Mouse (Mus musculus): ENCODE results near the gene Bpgm. TPM values are rescaled to one million over a fixed set of nuclear protein-coding genes. Genes with fewer than 3 reads are reported as not detected.
A peak's percentile ranks its signal among the peaks of the same experiment; 100 is the strongest.

Gene Bpgm
- polyA plus RNA-seq, 1 experiment from 2014 or later: 68.6 TPM

DNA sequence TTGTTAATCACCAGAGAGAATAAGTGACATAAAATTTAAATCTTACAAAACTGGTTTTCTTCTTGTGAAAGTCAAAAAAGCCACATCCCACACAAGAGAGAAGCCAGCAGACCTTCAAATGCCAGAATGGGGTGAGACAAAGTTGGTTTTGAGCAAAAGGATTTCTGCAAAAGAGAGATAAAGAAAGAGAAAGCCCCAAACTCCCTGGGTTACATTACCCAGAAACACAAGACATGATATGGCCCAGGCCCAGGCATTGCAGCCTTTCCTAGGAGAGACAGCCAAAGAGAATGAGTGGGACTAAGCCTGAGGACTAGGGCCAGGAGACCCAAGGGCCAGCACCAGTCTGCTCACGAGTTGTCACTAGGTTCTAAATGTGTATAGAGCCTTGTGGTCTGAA, 43.1 kb downstream of the Bpgm start:
- H3K4me1 ChIP-seq: no peaks in the 10 kb centered on the region
- no peak overlapping the region for H3K4me3 ChIP-seq (replicated peaks)
- H3K27me3 ChIP-seq: no peaks in the 10 kb centered on the region
- no peak for ATAC-seq (ENCODE audit: low FRiP score)
- H3K9me3 ChIP-seq: no peaks in the 10 kb centered on the region
- no peak overlapping the region for H3K4me2 ChIP-seq
- H3K27ac ChIP-seq: no peak overlapping the region
- 69% methylated on average over 1 of the region's 1 CpGs for WGBS
- no peak overlapping the region for H3K9ac ChIP-seq
- H3K36me3 ChIP-seq (replicated peaks): no peaks in the 10 kb centered on the region

DNA sequence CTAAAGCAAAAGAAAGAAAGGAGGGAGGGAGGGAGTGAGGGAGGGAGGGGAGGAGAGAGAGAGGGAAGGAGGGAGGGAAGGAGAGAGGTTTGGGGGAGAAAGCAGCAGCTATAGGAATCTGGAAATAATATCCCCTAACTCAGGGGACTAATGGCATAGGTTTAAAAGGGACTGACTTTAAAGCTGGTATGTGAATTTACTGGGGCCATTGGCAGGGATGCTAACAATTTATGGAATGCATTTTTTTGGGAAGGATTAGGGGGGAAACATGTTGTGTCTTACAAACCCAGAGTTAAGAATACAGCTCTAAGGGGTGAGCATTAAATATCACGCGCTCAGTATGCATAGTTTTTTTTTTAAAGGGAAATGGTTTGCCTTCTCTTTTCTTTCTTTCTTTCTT, 44.5 kb downstream of the Bpgm start:
- no peaks in the 10 kb centered on the region for H3K9me3 ChIP-seq
- no peaks in the 10 kb centered on the region for H3K4me1 ChIP-seq
- 68% methylated on average over 2 of the region's 2 CpGs for WGBS
- H3K4me3 ChIP-seq (replicated peaks): no peak overlapping the region
- H3K9ac ChIP-seq: no peak overlapping the region
- no peaks in the 10 kb centered on the region for H3K27me3 ChIP-seq
- no peak for ATAC-seq (ENCODE audit: low FRiP score)
- no peak overlapping the region for H3K27ac ChIP-seq
- H3K36me3 ChIP-seq (replicated peaks): no peaks in the 10 kb centered on the region
- H3K4me2 ChIP-seq: no peak overlapping the region

DNA sequence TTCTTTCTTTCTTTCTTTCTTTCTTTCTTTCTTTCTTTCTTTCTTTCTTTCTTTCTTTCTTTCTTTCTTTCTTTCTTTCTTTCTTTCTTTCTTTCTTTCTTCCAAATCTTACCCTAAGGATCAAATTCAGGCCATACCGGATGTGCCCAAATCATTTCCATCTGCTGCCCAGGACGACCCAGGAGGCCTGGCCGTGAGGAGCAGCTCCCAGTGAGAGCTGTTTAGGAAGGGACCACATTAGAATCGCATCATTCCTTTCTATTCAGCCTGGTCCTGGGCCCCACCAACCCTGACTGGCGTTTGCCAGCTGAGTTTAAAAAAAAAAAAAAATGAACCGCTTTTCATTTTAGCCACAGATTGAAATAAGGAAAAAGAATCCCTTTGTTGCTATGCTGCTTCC, 44.9 kb downstream of the Bpgm start:
- no peak for ATAC-seq (ENCODE audit: low FRiP score)
- Histone ChIP-seq H3K9me3 (no peaks in the 10 kb centered on the region), H3K9ac (no peak overlapping the region), H3K27ac (no peak overlapping the region), H3K4me2 (no peak overlapping the region), H3K4me3 (replicated peaks) (no peak overlapping the region), H3K4me1 (no peaks in the 10 kb centered on the region), H3K36me3 (replicated peaks) (no peaks in the 10 kb centered on the region), H3K27me3 (no peaks in the 10 kb centered on the region)
- WGBS: 33% methylated on average over 6 of the region's 6 CpGs

DNA sequence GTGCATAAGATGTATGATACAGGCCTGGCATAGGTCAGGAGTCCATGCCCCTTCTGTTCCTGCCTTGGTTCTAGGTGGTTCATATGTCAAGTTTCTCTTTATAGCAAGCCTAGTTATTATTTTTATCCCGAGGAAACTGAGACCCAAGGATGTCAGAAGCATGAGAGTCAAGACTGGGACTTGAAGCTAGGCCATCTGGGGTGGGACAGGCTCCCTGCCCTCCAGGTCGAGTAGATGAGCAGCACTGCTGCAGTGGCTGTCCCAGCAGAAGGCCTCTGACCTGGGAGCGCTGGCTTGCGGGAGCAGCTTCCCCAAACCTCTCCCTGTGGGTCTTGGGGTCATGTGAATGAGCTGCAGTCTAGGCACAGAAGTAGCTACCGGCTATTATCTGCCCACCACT, 47.5 kb downstream of the Bpgm start:
- H3K36me3 ChIP-seq (replicated peaks): no peaks in the 10 kb centered on the region
- 83% methylated on average over 5 of the region's 5 CpGs for WGBS
- no peaks in the 10 kb centered on the region for H3K4me1 ChIP-seq
- no peak overlapping the region for H3K4me3 ChIP-seq (replicated peaks)
- no peak for ATAC-seq (ENCODE audit: low FRiP score)
- no peaks in the 10 kb centered on the region for H3K9me3 ChIP-seq
- H3K4me2 ChIP-seq: no peak overlapping the region
- H3K9ac ChIP-seq: no peak overlapping the region
- no peaks in the 10 kb centered on the region for H3K27me3 ChIP-seq
- H3K27ac ChIP-seq: no peak overlapping the region

DNA sequence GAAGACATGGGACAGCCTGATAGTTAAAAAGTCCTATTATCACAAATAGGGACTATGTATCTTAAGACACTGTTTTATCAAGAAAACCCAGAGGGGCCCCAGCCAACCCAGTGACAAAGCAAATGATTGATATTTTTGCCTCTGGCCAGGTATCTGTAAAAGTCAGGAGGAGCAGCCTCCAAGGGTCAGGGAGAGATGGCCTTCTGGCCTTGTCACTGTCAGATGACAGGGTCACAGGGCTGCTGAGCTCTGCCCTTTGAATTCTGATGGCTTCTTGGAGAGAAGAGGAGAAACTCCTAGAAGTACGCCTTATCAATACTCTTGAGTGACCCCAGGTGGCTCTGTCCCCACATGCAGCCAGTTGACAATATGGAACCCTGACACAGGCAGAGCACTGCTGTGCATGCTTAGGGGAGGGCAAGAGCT, 49.5 kb downstream of the Bpgm start:
- Histone ChIP-seq H3K4me3 (replicated peaks) (no peak overlapping the region), H3K4me2 (no peak overlapping the region), H3K4me1 (no peaks in the 10 kb centered on the region), H3K9ac (no peak overlapping the region), H3K36me3 (replicated peaks) (no peaks in the 10 kb centered on the region), H3K27me3 (no peaks in the 10 kb centered on the region), H3K27ac (no peak overlapping the region), H3K9me3 (no peaks in the 10 kb centered on the region)
- ATAC-seq (ENCODE audit: low FRiP score): no peak
- WGBS: 84% methylated on average over 1 of the region's 1 CpGs

DNA sequence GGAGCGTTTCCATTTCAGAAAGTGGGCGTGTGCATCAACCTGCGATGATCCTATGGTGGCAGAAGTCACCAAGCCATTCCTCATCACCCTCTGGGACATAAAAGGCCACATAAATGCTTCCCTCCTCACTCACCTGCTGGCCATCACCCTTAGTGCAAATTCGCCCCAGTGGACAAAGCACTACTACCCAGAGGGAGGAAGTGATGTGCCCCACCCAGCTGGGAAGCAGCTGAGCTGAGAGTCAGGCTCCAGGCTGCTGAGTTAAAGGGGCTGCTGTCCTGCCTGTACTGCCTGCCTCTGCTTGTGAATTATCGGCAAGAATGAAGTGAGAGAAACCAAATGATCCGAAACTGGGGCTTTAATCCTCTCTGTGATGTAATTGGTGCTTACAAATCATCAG, 49.9 kb downstream of the Bpgm start:
- Histone ChIP-seq H3K4me2 (no peak overlapping the region), H3K9me3 (no peaks in the 10 kb centered on the region), H3K27me3 (no peaks in the 10 kb centered on the region), H3K4me3 (replicated peaks) (no peak overlapping the region), H3K4me1 (no peaks in the 10 kb centered on the region), H3K9ac (no peak overlapping the region), H3K27ac (no peak overlapping the region), H3K36me3 (replicated peaks) (no peaks in the 10 kb centered on the region)
- WGBS: 76% methylated on average over 6 of the region's 6 CpGs
- ATAC-seq (ENCODE audit: low FRiP score): no peak

DNA sequence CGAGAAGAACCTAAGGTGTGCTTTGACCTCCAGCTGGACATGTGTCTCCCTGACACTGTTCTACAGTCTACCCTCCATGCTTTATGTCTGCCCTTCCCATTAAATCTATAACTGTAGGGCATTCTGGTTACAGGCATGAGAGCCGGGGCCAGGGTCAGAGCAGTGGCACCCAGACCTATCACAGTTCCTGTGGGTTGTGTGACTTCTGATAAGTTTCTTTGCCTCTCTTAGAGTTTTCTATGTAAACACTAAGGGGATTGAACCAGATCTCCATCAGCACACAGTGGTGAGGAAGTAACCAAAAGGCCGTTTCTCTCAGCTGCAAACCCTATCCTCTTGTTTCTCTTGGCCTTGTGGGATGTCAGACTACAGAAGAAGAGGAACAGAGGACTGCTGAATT, 50.4 kb downstream of the Bpgm start:
- Histone ChIP-seq H3K4me1 (no peaks in the 10 kb centered on the region), H3K4me3 (replicated peaks) (no peak overlapping the region), H3K27ac (0 out of 2 replicates have a peak overlapping the region, but pooled peaks have one; percentile 1), H3K4me2 (no peak overlapping the region), H3K9me3 (no peaks in the 10 kb centered on the region), H3K9ac (no peak overlapping the region), H3K36me3 (replicated peaks) (no peaks in the 10 kb centered on the region), H3K27me3 (no peaks in the 10 kb centered on the region)
- ATAC-seq (ENCODE audit: low FRiP score): no peak
- 78% methylated on average over 3 of the region's 3 CpGs for WGBS

DNA sequence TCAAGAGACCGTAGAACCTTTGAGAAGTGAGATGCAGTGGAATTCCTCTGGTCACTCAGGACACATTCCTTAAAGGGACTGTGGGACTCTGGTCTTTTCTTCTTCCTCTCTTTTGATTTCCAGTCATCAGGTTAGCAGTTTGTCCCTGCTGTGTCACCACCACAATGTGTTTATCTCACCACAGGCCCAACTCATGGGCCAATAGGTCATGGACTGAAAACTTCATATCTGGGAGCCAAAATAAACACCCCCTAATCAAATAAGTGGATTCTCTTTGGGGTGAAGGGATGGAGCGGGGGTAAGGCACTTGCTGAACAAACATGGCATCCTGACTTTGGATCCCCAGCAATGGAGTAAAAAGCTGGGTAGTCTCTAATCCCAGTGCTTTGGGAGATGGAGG, 52.1 kb downstream of the Bpgm start:
- WGBS: 88% methylated on average over 2 of the region's 2 CpGs
- Histone ChIP-seq H3K4me2 (no peak overlapping the region), H3K27ac (no peak overlapping the region), H3K27me3 (no peaks in the 10 kb centered on the region), H3K4me3 (replicated peaks) (no peak overlapping the region), H3K9me3 (no peaks in the 10 kb centered on the region), H3K36me3 (replicated peaks) (no peaks in the 10 kb centered on the region), H3K9ac (no peak overlapping the region), H3K4me1 (no peaks in the 10 kb centered on the region)
- no peak for ATAC-seq (ENCODE audit: low FRiP score)

DNA sequence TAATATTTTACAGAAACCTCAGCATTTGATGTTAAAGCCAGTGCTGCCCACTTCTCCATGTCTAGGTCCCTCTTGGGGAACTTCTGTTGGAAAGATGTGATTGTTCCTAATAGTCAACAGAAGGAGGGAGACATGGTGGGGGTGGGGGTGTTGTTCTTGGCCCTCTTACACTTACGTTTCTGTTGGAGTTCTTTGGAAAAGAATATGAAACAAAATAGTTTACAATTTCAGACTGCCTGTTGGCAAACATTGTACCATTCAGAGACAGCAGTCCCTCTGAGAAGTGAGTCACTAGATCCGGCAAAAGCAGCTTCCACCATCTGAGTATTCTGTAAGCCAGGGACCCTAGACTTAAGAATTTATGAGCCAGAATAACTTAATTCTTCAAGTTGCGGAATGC, 54.0 kb downstream of the Bpgm start:
- Histone ChIP-seq H3K27me3 (no peaks in the 10 kb centered on the region), H3K4me3 (replicated peaks) (no peak overlapping the region), H3K27ac (no peak overlapping the region), H3K4me2 (no peak overlapping the region), H3K36me3 (replicated peaks) (no peaks in the 10 kb centered on the region), H3K9me3 (no peaks in the 10 kb centered on the region), H3K9ac (no peak overlapping the region), H3K4me1 (no peaks in the 10 kb centered on the region)
- WGBS: 90% methylated on average over 3 of the region's 3 CpGs
- ATAC-seq (ENCODE audit: low FRiP score): no peak

DNA sequence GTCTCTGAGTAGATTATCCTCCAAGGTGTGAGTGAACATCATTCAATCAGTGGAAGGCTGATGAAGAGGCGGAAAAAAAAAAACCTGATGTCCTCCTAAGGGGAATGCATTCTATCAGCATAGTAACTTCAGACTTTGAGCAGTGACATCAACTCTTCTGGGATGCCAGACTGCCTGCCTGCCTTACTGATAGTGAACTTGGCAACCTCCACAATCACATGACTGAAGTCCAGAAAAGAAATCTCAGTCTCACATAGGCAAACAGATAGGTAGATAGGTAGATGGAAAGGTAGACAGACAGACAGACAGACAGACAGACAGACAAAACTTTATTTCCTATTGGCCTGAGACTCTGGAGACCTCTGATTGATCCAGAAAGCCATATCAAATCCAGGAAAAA, 57.0 kb downstream of the Bpgm start:
- H3K4me2 ChIP-seq: no peak overlapping the region
- no peak overlapping the region for H3K27ac ChIP-seq
- H3K4me3 ChIP-seq (replicated peaks): no peak overlapping the region
- no peaks in the 10 kb centered on the region for H3K9me3 ChIP-seq
- no peaks in the 10 kb centered on the region for H3K4me1 ChIP-seq
- WGBS: 91% methylated on average over 1 of the region's 1 CpGs
- H3K27me3 ChIP-seq: no peaks in the 10 kb centered on the region
- H3K36me3 ChIP-seq (replicated peaks): no peaks in the 10 kb centered on the region
- no peak for ATAC-seq (ENCODE audit: low FRiP score)
- H3K9ac ChIP-seq: no peak overlapping the region

DNA sequence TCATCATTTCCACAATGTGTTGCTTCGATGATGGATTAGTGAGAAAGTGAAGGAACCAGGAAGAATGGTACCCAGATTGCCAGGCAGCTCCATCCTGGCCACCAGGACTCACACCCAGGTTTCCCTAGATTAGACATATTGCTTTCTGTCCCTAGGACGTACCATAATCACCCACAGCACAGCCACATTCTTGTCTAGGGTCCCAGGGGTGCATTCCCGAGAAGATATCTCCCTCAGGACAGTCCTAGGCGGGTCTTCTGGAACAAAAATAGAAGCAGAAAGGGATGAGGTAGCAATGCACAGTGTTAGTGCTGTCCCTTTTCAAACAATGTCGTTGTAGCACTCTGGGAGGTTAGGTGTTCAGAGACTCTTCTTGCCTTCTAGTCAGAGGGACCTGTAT, 57.9 kb downstream of the Bpgm start:
- ATAC-seq (ENCODE audit: low FRiP score): no peak
- H3K4me3 ChIP-seq (replicated peaks): no peak overlapping the region
- WGBS: 80% methylated on average over 5 of the region's 5 CpGs

DNA sequence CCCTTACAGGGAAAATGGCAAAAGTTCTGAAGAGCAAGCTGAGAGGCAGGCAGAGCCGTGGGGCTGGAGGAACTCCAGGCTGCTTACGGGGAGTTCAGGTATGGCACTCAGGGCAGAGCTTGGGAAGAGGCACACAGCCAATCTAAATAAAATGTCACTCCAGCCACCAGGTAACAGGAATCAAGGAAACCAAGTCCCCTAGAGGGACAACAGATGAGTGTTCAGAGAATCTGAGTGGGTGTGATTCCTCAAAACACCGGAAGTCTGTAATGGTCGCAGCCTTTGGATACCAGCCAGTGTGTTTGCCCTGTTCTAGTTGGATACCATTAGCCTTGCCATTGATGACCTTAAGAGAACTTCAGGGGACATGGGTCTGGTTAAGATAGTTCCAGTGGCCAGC, 66.9 kb downstream of the Bpgm start:
- no peak overlapping the region for H3K4me3 ChIP-seq (replicated peaks)
- no peak for ATAC-seq (ENCODE audit: low FRiP score)
- H3K4me2 ChIP-seq: no peak overlapping the region
- no peaks in the 10 kb centered on the region for H3K36me3 ChIP-seq (replicated peaks)
- no peak overlapping the region for H3K9ac ChIP-seq
- 84% methylated on average over 4 of the region's 4 CpGs for WGBS
- H3K27me3 ChIP-seq: no peaks in the 10 kb centered on the region
- H3K27ac ChIP-seq: no peak overlapping the region
- peaks cover 10% of the 10 kb centered on the region for H3K4me1 ChIP-seq
- no peaks in the 10 kb centered on the region for H3K9me3 ChIP-seq

More for the DNA sequence above, 57.9 kb downstream of the Bpgm start:
- no peak overlapping the region for H3K27ac ChIP-seq
- H3K36me3 ChIP-seq (replicated peaks): no peaks in the 10 kb centered on the region
- H3K27me3 ChIP-seq: no peaks in the 10 kb centered on the region
- H3K9me3 ChIP-seq: no peaks in the 10 kb centered on the region
- no peak overlapping the region for H3K4me2 ChIP-seq
- no peak overlapping the region for H3K9ac ChIP-seq
- no peaks in the 10 kb centered on the region for H3K4me1 ChIP-seq

DNA sequence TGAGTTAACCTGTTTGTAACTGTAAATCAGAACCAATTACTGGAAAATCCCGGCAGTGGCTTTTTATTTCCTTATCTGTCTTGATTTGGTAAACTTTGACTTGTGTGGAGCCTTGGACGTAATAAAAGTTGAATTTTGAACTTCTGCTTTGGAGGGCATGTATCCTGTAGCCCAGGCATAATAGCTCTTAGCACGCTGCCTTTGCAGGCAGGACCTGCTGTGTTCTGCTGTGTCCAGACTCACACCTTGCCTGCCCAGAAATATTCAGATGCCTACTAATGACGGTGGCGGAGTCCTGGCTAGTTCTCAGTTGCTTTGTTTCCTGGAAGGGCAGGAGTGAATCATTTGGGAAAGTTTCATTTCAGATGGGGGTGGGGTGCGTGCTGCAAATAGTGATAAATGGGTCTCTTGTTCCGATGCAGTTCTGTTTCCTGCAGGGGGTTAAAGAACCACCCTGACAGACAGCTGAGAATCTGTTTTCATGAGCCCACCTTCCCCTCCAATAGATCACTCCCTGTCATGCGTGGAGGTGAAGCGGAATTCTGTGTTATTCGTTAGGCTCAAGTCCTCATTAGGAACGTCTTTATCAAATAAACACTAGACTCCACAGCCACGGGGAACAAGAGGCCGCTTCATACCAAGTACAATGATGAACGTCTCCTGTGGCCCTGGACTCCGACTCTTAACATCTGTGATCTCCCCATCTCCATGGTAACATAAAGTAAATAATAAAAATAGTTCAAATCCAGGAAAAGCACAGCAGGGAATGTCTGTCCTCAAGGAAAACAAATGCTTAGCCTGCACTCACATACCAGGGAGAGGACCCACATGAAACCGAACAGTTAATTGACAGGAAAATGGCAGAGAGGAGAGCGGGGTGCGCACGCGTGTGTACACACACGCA, 67.5 kb downstream of the Bpgm start:
- Histone ChIP-seq H3K9ac (no peak overlapping the region), H3K36me3 (replicated peaks) (no peaks in the 10 kb centered on the region), H3K27ac (peak overlapping the region; percentile 43; the same call in 1 of the 2 replicates), H3K9me3 (no peaks in the 10 kb centered on the region), H3K4me3 (replicated peaks) (no peak overlapping the region), H3K27me3 (no peaks in the 10 kb centered on the region), H3K4me2 (no peak overlapping the region; the same call in 1 of the 2 replicates), H3K4me1 (peaks cover 10% of the 10 kb centered on the region)
- 50% methylated on average over 21 of the region's 21 CpGs for WGBS
- ATAC-seq (ENCODE audit: low FRiP score): 0 out of 2 replicates have a peak, but pooled peaks have one; percentile 27
